Mouse (Mus musculus) lung, embryonic 14.5 days (tissue): ENCODE results near the gene Otol1. TPM values are rescaled to one million over a fixed set of nuclear protein-coding genes. Genes with fewer than 3 reads are reported as not detected.

Experiments
- ATAC-seq: fragments of 200-750 bp; cut with Nextera tagmentation; 2 replicates; pipeline ENCODE4 v1.8.0; 2017; ENCODE audit warnings: mild to moderate bottlenecking, moderate TSS enrichment, moderate library complexity; ENCODE audit not compliant: insufficient read depth
- DNase-seq: peaks from one replicate; pipeline ENCODE4 v3.0.0-alpha.2; 2015
- H3K27ac ChIP-seq: fragments of 300-500 bp; sonication (generic); 2 replicates; pipeline ENCODE4 v1.5.1; 2014; ENCODE audit warnings: low read depth, mild to moderate bottlenecking, moderate library complexity
- H3K27me3 ChIP-seq: fragments of 300-500 bp; sonication (generic); 2 replicates; pipeline ENCODE4 v1.6.1; 2014; ENCODE audit warnings: low read length, control low read depth; ENCODE audit not compliant: insufficient read depth
- H3K36me3 ChIP-seq: fragments of 300-500 bp; sonication (generic); 2 replicates; pipeline ENCODE4 v1.6.1; 2014; ENCODE audit warnings: control low read depth; ENCODE audit not compliant: insufficient read depth
- H3K4me1 ChIP-seq: fragments of 300-500 bp; sonication (generic); 2 replicates; pipeline ENCODE4 v1.6.1; 2014; ENCODE audit warnings: antibody characterized with exemption, control low read depth; ENCODE audit not compliant: insufficient read depth
- H3K4me2 ChIP-seq: fragments of 300-500 bp; sonication (generic); 2 replicates; pipeline ENCODE4 v1.6.1; 2014; ENCODE audit warnings: mild to moderate bottlenecking
- H3K4me3 ChIP-seq: fragments of 300-500 bp; sonication (generic); 2 replicates; pipeline ENCODE4 v1.5.1; 2014; ENCODE audit warnings: low read depth, low read length
- H3K9ac ChIP-seq: fragments of 300-500 bp; sonication (generic); 2 replicates; pipeline ENCODE4 v1.6.1; 2014
- H3K9me3 ChIP-seq: fragments of 300-500 bp; sonication (generic); 2 replicates; pipeline ENCODE4 v1.6.1; 2016; ENCODE audit warnings: low read depth, low read length, control low read depth
- CTCF ChIP-seq: IDR thresholded peaks from 2 replicates; pipeline ENCODE4 v1.5.1; 2016; ENCODE audit warnings: antibody characterized with exemption, low read depth
- WGBS: fragments of 180-500 bp; shearing (Covaris S2); extraction: QIAGEN DNeasy Blood & Tissue Kit; methylation state at CpG from one replicate; pipeline ENCODE4 v1.1.7; 2014; 5-methylcytosine and 5-hydroxymethylcytosine counted together
- polyA plus RNA-seq: library from polyadenylated mRNA; unstranded; fragments of >200 nt; fragmentation: Nextera tagmentation; extraction: Ambion mirVana; gene quantifications from 2 replicates; pipeline ENCODE4 v1.2.1, GENCODE M21; 2014

Gene Otol1
- polyA plus RNA-seq, 1 experiment from 2014 or later, result not detected

DNA sequence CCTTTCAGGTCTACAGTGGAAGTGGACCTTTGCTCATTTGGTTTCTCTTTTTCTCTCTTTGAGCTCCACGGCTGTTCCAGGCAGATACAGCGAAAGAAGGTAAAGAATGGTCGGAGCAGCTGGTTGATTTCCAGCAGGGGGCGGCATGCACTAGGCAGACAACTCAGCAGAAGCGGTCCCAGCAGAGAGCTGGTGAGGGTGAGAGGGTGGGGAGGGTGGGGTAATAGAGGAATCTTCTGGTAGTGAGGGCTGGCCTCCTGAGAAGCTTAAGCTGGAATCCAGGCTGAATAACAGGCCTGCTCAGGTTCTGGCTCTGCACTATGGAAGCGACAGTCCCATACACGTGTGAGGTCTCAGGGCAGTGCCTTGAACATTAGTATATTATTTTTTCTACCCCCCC, 3.5 kb upstream of the Otol1 start:
- ATAC-seq, result peak; percentile 63; the same call in 1 of the 2 replicates
- Histone ChIP-seq H3K36me3 (no peaks in the 10 kb centered on the region), H3K9me3 (no peaks in the 10 kb centered on the region), H3K4me1 (no peaks in the 10 kb centered on the region), H3K27ac (no peak overlapping the region), H3K9ac (no peak overlapping the region), H3K27me3 (no peaks in the 10 kb centered on the region), H3K4me3 (no peak overlapping the region), H3K4me2 (no peak overlapping the region)
- peak; percentile 53 for TF ChIP-seq CTCF
- peak; percentile 35 for DNase-seq
- WGBS, result 36% methylated on average over 7 of the region's 7 CpGs

DNA sequence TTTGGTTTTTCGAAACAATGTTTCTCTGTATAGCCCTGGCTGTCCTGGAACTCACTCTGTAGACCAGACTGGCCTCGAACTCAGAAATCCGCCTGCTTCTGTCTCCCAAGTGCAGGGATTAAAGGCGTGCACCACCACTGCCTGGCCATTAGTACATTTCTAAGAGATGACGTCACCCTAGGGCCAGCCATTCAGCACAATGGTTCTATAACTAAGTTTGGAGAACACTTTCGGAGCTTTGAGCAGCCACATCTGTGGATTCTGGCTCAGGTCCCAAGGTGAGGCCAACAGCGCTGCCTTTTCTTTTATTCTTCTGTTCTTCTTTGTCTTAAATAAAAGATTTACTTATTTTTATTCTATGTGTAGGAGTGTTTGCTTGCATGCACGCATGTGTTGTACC, 3.0 kb upstream of the Otol1 start:
- ATAC-seq, result peak; percentile 69; the same call in 1 of the 2 replicates
- peak; percentile 52 for DNase-seq

DNA sequence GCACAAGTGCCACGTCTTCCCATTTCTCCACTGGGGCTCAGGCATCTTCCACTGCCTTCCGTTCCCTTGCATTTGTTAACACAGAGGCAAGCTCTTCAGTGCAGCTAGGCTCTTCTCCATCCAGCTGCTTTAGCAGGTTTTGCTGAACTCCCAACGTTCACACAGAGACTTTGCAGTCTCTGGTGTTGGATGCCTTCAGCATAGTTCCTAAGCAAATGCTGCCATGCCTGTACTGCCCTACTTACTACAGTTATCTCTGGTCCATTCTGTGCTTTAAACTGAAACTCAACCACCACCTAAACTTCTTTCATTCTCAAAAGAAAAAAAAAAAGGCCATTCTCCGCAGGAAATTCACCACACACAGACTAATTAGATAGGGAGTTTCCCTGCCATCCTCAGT, 5.2 kb downstream of the Otol1 start:
- H3K27me3 ChIP-seq, result no peaks in the 10 kb centered on the region
- H3K9ac ChIP-seq, result no peak overlapping the region
- TF ChIP-seq CTCF, result no peak
- ATAC-seq (no peak), DNase-seq (no peak)
- H3K27ac ChIP-seq, result no peak overlapping the region
- no peak overlapping the region for H3K4me2 ChIP-seq
- H3K36me3 ChIP-seq, result no peaks in the 10 kb centered on the region
- 75% methylated on average over 4 of the region's 4 CpGs for WGBS
- no peaks in the 10 kb centered on the region for H3K9me3 ChIP-seq
- H3K4me3 ChIP-seq, result no peak overlapping the region
- no peaks in the 10 kb centered on the region for H3K4me1 ChIP-seq

More for the DNA sequence above, 3.0 kb upstream of the Otol1 start:
- Histone ChIP-seq H3K27me3 (no peaks in the 10 kb centered on the region), H3K4me2 (no peak overlapping the region), H3K9me3 (no peaks in the 10 kb centered on the region), H3K4me1 (no peaks in the 10 kb centered on the region), H3K9ac (no peak overlapping the region), H3K4me3 (no peak overlapping the region), H3K36me3 (no peaks in the 10 kb centered on the region), H3K27ac (no peak overlapping the region)
- 60% methylated on average over 8 of the region's 8 CpGs for WGBS
- TF ChIP-seq CTCF, result no peak

- H3K4me2 ChIP-seq, result no peak overlapping the region
- no peaks in the 10 kb centered on the region for H3K36me3 ChIP-seq
- 49% methylated on average over 6 of the region's 6 CpGs for WGBS
- no peaks in the 10 kb centered on the region for H3K9me3 ChIP-seq
- no peak for DNase-seq
- no peaks in the 10 kb centered on the region for H3K27me3 ChIP-seq
- ATAC-seq, result peak; percentile 38; the same call in 1 of the 2 replicates
- no peak for TF ChIP-seq CTCF
- no peak overlapping the region for H3K9ac ChIP-seq
- H3K27ac ChIP-seq, result no peak overlapping the region
- no peaks in the 10 kb centered on the region for H3K4me1 ChIP-seq
- H3K4me3 ChIP-seq, result no peak overlapping the region
These were observed 19.2 kb downstream of the Otol1 start for GRCm38 (mm10) chr3:70026605-70027004.

GRCm38 (mm10) chr3:70029260-70029659, 21.8 kb downstream of the Otol1 start:
- DNase-seq, result no peak
- Histone ChIP-seq H3K4me1 (no peaks in the 10 kb centered on the region), H3K9ac (no peak overlapping the region), H3K36me3 (no peaks in the 10 kb centered on the region), H3K27ac (no peak overlapping the region), H3K4me3 (no peak overlapping the region), H3K4me2 (no peak overlapping the region), H3K9me3 (no peaks in the 10 kb centered on the region), H3K27me3 (no peaks in the 10 kb centered on the region)
- 78% methylated on average over 3 of the region's 3 CpGs for WGBS
- ATAC-seq, result no peak
- TF ChIP-seq CTCF, result no peak

DNA sequence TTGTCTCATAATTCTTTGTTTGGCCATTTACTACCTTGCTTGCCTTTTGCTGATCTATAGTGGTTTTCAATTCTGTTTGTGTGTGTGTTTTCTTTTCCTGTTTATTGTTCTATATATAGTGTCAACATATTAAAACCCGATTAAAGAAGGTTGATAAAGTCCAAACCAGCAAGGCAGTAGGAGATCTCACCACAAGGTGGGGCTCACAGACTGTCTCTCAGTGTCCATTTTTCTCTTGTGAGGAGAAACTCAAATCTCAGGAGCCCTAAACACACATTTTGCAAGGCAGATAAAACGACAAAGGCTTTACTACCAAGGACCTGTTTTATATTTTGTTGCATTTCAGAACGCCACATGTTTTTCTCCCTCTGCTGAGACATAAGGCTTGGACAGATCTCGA, 28.2 kb downstream of the Otol1 start:
- peak; percentile 65 for DNase-seq
- WGBS, result 37% methylated on average over 4 of the region's 4 CpGs
- no peak overlapping the region for H3K4me3 ChIP-seq

More for the DNA sequence above, 28.2 kb downstream of the Otol1 start:
- H3K9me3 ChIP-seq, result no peaks in the 10 kb centered on the region
- H3K9ac ChIP-seq, result no peak overlapping the region
- TF ChIP-seq CTCF, result peak; percentile 58
- H3K4me1 ChIP-seq, result no peaks in the 10 kb centered on the region
- H3K27me3 ChIP-seq, result no peaks in the 10 kb centered on the region
- no peak overlapping the region for H3K4me2 ChIP-seq
- H3K36me3 ChIP-seq, result no peaks in the 10 kb centered on the region
- H3K27ac ChIP-seq, result no peak overlapping the region
- no peak for ATAC-seq

Other genes starting within 250 kb of the Otol1 start
- 9.8 and 10.8 TPM in 2 replicates for gene Sptssb, start 147.7 kb upstream of the Otol1 start, polyA plus RNA-seq